Mouse (Mus musculus) gastrocnemius, postnatal 10 days (tissue): ENCODE measurements at regions not wholly inside any gene's neighbourhood (a gene's known extent, or its start where the extent isn't known, plus 50 kb on each side); places are given as distances from the start of the nearest gene placed in this dataset.
"Not testable (repeated sequence)": the region's sequence is repeated elsewhere in the genome, so short reads cannot be mapped to it uniquely, and the experiment has no call there.

ENCODE experiments used
- DNase-seq: peaks from one replicate; pipeline ENCODE4 v3.0.0; 2021; ENCODE audit warnings: mixed read lengths

DNA sequence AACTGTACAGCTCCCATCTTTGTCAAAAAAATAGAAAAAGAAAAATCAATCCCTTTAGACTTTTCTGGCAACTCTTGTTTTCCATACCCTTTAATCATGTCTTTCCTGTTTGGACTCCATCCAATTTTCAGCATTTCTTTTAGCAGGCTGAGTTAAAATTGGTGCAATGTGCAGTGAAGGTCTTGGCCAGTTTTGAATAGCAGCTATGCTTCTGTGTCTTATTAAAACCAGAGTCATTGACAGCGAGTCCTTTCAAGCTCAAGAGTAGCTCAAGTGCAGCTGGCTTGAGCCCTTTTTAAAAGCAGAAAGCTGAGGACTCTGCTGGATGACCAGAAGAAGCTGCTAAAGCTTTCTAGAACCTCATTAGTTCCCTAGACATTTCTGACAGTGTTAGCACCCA lies 952.7 kb downstream of the Poteg start:
- DNase-seq, result no peak

DNA sequence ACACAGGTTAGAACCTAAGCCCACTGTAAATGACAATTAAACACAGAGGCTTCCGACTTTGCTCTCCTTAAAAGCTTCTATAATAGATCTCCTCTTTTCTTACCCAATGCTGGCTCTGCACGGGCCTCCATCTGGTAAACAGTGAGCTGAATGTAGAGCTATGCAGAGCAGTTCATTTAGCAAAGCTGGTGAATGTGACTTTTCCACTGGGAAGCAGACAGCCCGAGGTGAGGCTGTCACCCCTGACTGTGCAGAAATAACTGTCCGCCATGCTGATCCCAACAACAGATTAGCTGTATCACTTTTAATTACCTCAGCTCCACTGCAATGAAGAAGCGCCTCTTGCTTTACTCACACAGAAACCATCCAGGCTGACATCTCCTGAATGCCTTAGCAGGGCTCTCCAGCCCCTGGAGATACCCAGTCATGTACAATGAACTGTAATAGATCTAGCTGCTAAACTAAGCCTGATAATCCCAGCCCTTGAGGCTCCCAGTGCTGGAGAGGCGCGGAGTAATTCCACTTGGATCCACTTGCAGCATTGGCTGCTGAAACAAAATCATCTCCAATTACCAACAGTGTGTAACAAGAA lies 980.2 kb downstream of the Poteg start:
- DNase-seq, result no peak

DNA sequence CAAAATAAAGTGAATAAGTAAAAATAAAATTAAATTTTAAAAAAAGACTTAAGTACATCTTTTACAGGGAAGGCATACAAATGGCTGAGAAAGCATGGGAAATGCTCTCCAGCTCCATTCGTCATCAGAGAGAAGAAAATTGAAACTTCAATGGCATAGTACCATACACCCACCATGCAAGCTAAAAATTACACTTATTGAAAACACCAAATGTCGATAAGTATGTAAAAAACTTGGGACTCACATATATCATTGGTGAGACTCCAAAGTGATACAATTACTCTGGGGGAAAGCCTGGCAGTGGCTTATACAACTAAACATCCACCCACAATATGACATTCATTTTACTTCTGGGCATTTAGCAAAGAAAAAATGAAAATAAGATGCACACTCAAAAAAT lies 1025.7 kb downstream of the Poteg start:
- no peak for DNase-seq

DNA sequence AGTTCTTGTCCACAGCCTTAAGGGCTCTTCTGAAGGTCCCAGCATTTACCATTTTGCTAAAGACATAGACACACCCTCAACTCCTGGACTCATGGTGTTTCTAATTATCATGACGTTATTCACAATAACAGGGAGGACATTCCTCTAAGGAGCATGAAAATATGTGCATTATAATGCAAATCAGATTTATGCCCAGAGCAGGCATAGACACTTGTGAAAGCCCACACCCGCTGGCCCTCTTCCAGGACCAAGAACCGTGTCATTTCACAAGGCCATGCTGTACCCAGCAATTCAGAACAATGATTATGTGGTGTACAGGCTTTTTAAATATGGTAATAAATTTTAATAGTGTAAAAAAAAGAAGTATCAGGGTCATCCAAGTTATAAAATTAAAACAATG lies 1040.4 kb downstream of the Poteg start:
- DNase-seq, result no peak

DNA sequence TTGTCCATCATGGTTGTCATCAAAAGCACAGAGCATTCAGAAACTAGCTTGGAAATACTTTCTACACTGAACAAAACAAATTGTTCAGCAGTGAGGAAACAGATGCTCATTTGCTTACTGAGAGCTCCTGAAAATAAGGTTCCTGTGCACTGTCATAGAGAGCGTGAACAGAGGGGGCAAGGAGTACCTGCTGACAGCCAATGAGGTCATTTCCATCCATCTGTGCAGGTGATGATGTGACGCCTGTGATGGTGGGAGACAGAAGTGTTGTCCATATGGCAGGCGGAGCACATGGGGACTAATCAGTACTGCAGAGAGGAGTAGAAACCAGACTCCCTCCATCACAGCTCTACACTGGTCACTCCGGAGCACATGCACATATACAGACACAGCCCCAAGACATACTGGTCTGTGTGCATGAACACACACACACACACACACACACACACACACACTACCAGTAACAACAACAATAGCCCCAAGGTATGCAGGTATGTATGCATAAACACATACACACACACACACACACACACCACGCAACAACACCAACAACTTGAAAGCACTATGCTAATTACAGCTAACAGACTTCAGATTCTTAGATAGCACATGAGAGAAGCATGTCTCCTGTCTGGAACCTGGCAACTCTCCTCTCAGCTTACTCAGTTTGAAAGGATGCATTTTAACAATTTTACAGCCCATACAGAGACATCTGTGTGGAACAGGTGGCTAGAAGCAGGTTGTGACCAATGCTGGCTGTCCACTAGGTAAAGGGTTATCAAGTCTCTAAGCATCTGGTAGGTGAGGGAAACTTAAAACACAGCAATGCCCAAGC lies 1056.2 kb downstream of the Poteg start:
- no peak for DNase-seq

DNA sequence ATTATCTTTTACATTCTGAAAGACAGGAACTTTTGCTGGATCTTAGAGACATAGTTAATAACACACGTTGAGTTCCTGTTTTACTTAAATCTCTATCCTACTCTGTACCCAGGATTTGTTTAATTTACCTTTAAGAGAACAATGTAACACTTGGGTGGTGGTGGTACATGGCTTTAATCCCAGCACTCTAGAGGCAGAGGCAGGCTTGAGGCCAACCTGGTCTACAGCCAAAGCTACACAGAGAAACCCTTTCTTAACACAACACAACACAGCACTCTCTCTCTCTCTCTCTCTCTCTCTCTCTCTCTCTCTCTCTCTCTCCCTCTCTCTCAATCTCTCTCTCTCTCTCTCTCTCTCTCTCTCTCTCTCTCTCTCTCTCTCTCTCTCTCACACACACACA lies 1076.0 kb downstream of the Poteg start:
- not testable (repeated sequence) for DNase-seq

DNA sequence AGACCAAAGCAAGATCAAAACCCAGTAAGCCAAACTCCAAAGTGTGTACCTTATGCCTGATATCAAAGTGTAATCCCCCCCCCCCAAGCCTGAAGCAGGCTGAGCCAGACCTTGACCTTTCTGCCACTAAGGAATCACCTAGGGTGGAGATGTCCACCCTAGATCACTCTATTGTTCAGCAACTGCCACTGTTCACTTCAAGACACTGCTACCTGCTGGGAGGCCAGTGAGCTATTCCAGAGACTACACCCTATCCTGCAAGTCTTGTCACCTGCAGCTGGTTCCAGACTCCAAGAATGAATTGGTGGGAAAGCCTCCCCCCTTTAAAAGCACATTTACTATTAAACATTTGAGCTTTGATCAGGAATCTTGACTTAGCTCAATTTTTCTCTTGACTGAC lies 1099.8 kb downstream of the Poteg start:
- DNase-seq, result no peak

DNA sequence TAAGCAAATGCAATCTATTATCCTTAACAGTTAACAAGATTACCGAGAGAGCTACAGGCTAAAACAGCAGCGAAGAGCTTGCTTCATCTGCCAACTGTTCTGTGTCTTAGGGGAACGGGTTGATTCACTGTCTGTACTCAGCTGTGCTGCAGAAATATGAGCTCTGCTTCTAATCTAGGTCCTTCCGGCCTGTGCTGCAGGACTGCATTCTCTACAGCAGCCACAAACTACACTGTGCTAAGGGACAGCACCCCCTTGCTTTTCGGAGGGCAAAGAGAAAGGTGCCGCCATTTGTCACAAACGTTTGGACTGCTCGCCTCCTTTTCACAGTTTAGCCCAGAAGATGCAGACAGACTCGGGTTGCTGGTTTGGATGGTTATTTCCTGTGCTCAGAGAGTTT lies 1112.4 kb downstream of the Poteg start:
- peak; percentile 6 for DNase-seq

DNA sequence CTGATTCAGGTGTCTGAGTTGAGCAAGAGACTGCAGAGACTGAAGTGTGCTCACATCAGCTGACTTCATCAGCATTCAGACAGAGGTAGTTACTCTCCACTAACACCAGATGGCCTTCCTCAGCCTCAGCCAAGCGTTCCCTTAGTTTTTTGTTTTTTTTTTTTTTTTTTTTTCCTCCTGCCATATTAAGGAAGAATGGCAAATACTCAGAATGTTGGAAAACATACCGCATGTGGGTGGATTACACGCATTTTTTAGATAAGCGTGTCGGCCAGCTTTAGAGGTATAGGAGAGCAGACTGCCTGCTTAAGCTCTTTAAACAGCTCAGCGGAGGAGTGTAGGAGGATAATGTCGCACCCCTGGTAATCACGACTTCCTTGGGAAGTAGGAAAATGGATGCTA lies 1131.8 kb downstream of the Poteg start:
- DNase-seq, result no peak

DNA sequence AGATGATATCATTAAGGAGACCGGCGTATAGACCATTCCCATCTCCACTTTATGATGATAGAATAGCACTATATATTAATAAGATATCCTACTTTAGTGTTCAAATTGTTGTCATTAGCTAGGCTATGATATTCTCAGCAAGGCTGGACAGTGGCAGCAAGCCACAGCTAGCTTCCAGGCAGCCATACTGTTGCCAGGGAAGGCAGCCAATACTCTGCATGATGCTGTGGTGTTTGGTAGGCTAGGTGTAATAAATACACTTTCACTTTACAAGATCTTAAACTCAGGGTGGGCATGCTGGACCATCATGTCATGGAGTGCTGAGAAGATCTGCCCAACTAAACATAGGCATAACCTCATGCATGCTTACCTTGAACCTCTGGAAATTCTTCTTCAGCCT lies 1133.4 kb downstream of the Poteg start:
- no peak for DNase-seq

DNA sequence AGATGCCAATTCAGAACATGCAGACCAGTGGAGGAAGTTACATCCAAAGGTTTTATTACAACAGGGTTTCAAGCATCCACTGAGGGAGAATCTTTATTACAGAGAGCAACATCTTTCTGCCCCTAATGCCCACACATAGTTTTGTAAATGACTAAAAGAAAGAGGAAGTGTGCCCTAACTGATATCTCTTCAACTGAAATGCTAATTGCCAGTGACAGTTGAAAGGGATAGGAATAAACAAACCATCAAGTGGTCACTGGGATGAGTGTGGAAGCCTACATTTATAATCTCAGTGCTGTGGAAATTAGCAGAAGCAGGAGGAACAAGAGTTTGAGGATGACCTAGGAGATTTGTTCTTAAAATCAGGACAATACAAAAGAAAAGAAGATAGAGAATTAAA lies 1142.5 kb downstream of the Poteg start:
- no peak for DNase-seq

DNA sequence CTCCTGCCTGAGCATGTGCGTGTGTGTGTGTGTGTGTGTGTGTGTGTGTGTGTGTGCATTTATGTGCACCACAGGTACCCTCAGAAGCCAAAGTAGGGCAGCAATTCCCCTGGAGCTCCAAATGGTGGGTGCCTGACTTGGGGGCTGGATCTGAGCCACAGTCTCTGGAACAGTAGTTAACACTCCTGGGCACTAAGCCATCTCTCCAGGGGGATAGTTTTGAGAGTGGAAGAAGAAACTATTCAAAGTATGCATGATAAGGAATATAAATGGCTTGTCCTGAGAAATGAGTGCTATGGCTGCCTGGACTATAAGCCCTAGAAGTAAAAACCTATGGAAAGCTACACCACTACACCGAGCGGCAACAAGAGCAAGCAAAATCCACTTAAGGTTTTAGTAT lies 1145.8 kb downstream of the Poteg start:
- DNase-seq, result no peak

DNA sequence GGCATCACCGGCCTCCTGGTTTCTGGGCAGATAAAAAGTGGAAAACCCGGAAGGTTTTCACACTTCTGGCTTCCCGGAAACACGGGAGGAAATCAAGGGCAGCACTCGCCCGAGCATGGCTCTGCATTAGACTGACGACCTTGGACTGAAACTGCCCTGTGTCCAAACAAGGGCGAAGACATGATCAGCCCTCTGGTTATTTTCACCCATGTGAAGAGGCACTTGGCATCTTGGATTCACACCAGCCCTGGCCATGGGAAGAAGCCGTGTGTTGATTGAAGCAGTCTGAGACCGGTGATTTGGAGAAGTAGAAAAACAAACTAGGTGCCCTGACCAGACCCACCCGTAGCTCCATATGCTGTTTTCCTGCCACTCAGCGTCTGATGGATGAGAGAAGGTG lies 1146.7 kb downstream of the Poteg start:
- no peak for DNase-seq

DNA sequence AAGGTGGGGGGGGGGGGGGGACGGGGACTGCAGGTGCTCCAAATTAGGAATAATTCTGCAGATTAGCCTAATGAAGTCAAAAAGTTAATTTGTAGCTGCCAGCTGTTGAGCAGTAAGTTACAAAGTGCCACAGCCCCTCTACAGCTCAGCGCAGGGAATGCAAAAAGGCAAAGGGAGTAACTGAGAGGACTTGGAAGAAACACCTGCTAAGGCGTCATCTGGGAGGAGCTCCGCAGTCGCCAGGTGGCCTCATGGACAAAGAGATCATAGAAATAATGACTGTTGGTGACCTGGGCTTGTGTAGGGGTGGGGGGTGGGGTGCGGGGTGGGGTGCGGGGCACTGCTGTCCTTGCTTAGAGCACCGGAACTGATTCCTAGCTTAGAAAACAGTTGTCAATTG lies 1147.1 kb downstream of the Poteg start:
- no peak for DNase-seq

DNA sequence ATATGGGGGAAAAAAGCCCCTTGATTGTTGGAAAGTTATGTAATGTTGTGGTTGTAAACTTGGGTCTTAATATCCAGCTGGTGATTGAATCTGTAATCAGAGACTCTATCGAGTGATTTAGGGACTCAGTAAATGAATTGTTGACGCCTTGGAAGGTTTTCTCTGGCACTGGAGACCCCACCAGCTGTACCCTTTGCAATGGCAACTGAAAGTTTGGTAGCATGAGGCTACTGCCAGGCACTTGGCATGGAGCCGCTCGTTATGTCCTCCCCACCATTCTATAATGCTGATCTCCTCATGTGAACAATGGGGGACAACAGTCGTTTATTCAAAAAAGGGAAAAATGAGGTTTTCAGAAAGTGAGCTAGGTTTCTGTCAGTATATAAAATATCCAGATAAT lies 1148.4 kb downstream of the Poteg start:
- no peak for DNase-seq
